Mouse (Mus musculus) midbrain, embryonic 16.5 days (tissue): ENCODE results near the gene Ddrgk1. TPM values are rescaled to one million over a fixed set of nuclear protein-coding genes. Genes with fewer than 3 reads are reported as not detected.

Experiments used
- ATAC-seq: fragments of 200-750 bp; cut with Nextera tagmentation; 2 replicates; pipeline ENCODE4 v1.8.0; 2017; ENCODE audit warnings: moderate TSS enrichment
- H3K27ac ChIP-seq: fragments of 300-500 bp; sonication (generic); 2 replicates; pipeline ENCODE4 v1.5.1; 2014; ENCODE audit warnings: mild to moderate bottlenecking, low read length, mixed read lengths
- H3K27me3 ChIP-seq: fragments of 300-500 bp; sonication (generic); 2 replicates; pipeline ENCODE4 v1.6.1; 2014; ENCODE audit warnings: low read depth, low read length, mixed read lengths; ENCODE audit not compliant: control insufficient read depth, insufficient read depth
- H3K36me3 ChIP-seq: fragments of 300-500 bp; sonication (generic); 2 replicates; pipeline ENCODE4 v1.6.1; 2014; ENCODE audit warnings: mild to moderate bottlenecking, low read length, moderate library complexity, mixed read lengths; ENCODE audit not compliant: control insufficient read depth, insufficient read depth
- H3K4me1 ChIP-seq: fragments of 300-500 bp; sonication (generic); 2 replicates; pipeline ENCODE4 v1.6.1; 2014; ENCODE audit warnings: mild to moderate bottlenecking, low read length, mixed read lengths; ENCODE audit not compliant: control insufficient read depth, insufficient read depth
- H3K4me2 ChIP-seq: fragments of 300-500 bp; sonication (generic); 2 replicates; pipeline ENCODE4 v1.6.1; 2014; ENCODE audit warnings: mild to moderate bottlenecking, low read length, mixed read lengths
- H3K4me3 ChIP-seq: fragments of 300-500 bp; sonication (generic); 2 replicates; pipeline ENCODE4 v1.5.1; 2014; ENCODE audit warnings: low read depth, mild to moderate bottlenecking, low read length, moderate library complexity, mixed read lengths
- H3K9ac ChIP-seq: fragments of 300-500 bp; sonication (generic); 2 replicates; pipeline ENCODE4 v1.6.1; 2014; ENCODE audit warnings: low read depth, low read length, mixed read lengths
- H3K9me3 ChIP-seq: fragments of 300-500 bp; sonication (generic); replicated peaks from 2 replicates; pipeline ENCODE4 v1.6.1; 2014; ENCODE audit warnings: mild to moderate bottlenecking, low read length, mixed read lengths; ENCODE audit not compliant: control insufficient read depth, poor library complexity, severe bottlenecking
- WGBS: fragments of 180-500 bp; shearing (Covaris S2); extraction: QIAGEN DNeasy Blood & Tissue Kit; methylation state at CpG from one replicate; pipeline ENCODE4 v1.1.7; 2014; 5-methylcytosine and 5-hydroxymethylcytosine counted together
- polyA plus RNA-seq: library from polyadenylated mRNA; unstranded; fragments of >200 nt; fragmentation: Nextera tagmentation; extraction: Ambion mirVana; gene quantifications from 2 replicates; pipeline ENCODE4 v1.2.1, GENCODE M21; 2015

The Ddrgk1 gene
- polyA plus RNA-seq, 1 experiment from 2014 or later, result 77.1 TPM

DNA sequence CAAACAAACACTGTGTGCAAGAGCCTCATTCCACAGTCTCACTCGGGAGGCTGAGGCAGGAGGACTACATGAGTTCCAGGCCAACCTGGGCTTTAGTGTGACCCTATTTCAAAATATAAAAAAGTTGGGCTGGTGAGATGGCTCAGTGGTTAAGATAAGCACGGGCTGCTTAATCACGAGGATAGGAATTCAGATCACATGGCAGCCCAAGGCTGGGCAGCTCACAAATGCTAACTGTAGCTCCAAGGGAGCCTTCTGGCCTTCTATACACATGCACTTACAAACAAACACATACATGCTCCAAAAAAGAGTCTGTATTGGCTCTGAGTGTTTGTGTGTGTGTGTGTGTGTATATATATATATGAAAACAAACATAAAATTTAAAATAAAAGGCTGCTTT lies 29.1 kb upstream of the Ddrgk1 start:
- WGBS, result 49% methylated on average over 3 of the region's 3 CpGs
- Histone ChIP-seq H3K4me2 (no peak overlapping the region), H3K27me3 (peaks cover 23% of the 10 kb centered on the region), H3K9me3 (no peaks in the 10 kb centered on the region), H3K27ac (no peak overlapping the region), H3K4me1 (peaks cover 14% of the 10 kb centered on the region), H3K9ac (no peak overlapping the region), H3K36me3 (no peaks in the 10 kb centered on the region), H3K4me3 (no peak overlapping the region)
- no peak for ATAC-seq

DNA sequence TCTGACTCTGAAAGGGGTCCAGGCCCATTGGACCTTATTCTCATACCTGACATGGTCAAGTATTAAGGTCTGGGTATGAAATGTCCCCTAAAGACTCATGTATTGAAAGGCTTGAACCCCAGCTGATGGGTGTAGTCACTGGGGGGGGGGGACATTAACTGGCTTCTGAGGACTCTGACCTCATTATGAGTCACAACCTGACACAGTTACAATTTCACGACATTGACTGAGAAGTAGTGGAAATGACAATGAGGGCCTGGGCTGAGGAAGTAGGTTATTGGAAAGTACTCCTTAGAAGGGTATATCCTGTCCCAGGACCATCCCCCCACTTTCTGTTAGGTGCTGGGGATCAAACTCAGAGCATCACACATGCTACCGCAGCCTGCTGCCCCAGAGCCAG lies 24.6 kb upstream of the Ddrgk1 start:
- 95% methylated on average over 2 of the region's 2 CpGs for WGBS
- Histone ChIP-seq H3K4me2 (no peak overlapping the region), H3K36me3 (0 out of 2 replicates have a peak, but pooled peaks cover 2% of the 10 kb centered on the region), H3K9me3 (no peaks in the 10 kb centered on the region), H3K9ac (no peak overlapping the region), H3K4me3 (no peak overlapping the region), H3K27ac (no peak overlapping the region), H3K27me3 (no peaks in the 10 kb centered on the region), H3K4me1 (no peaks in the 10 kb centered on the region)
- ATAC-seq, result no peak

- Histone ChIP-seq H3K4me2 (no peak overlapping the region), H3K27me3 (no peaks in the 10 kb centered on the region), H3K27ac (no peak overlapping the region), H3K9me3 (no peaks in the 10 kb centered on the region), H3K4me1 (no peaks in the 10 kb centered on the region), H3K9ac (no peak overlapping the region), H3K36me3 (peaks cover 10% of the 10 kb centered on the region; the same call in 1 of the 2 replicates), H3K4me3 (no peak overlapping the region)
- 85% methylated on average over 9 of the region's 9 CpGs for WGBS
- ATAC-seq, result no peak
These were observed 21.0 kb upstream of the Ddrgk1 start for GRCm38 (mm10) chr2:130685426-130685825.

DNA sequence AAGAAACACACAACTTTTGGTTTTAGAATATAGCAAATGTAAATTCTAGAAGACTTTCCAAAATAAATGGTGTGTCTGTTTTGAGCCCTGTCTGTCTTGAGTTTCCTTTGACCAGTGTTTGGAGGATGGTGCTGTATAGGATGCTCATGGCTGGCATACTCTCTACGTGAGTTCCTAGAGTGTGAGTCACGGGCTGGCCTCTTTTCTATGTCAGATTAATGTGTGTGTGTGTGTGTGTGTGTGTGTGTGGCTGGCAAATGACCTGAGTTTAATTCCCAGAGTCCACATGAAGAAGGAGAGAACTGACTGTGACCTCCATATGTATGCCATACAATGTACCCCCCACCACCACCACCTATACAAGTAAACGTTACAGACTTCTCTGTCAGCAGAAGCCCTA lies 17.1 kb upstream of the Ddrgk1 start:
- peaks cover 31% of the 10 kb centered on the region for H3K36me3 ChIP-seq
- 89% methylated on average over 3 of the region's 3 CpGs for WGBS
- no peak overlapping the region for H3K4me3 ChIP-seq
- no peaks in the 10 kb centered on the region for H3K4me1 ChIP-seq
- no peaks in the 10 kb centered on the region for H3K27me3 ChIP-seq
- H3K9ac ChIP-seq, result no peak overlapping the region
- no peak overlapping the region for H3K4me2 ChIP-seq
- H3K27ac ChIP-seq, result no peak overlapping the region
- no peaks in the 10 kb centered on the region for H3K9me3 ChIP-seq
- no peak for ATAC-seq

GRCm38 (mm10) chr2:130679899-130680298 lies 15.4 kb upstream of the Ddrgk1 start:
- no peaks in the 10 kb centered on the region for H3K9me3 ChIP-seq
- no peak overlapping the region for H3K9ac ChIP-seq
- no peaks in the 10 kb centered on the region for H3K4me1 ChIP-seq
- H3K36me3 ChIP-seq, result peaks cover 47% of the 10 kb centered on the region
- H3K4me3 ChIP-seq, result no peak overlapping the region
- H3K4me2 ChIP-seq, result no peak overlapping the region
- WGBS, result 87% methylated on average over 6 of the region's 6 CpGs
- no peak overlapping the region for H3K27ac ChIP-seq
- no peaks in the 10 kb centered on the region for H3K27me3 ChIP-seq
- ATAC-seq, result no peak

- Histone ChIP-seq H3K27me3 (no peaks in the 10 kb centered on the region), H3K4me3 (no peak overlapping the region), H3K4me1 (no peaks in the 10 kb centered on the region), H3K9ac (no peak overlapping the region), H3K4me2 (no peak overlapping the region), H3K9me3 (no peaks in the 10 kb centered on the region), H3K27ac (no peak overlapping the region), H3K36me3 (peaks cover 50% of the 10 kb centered on the region)
- WGBS, result 98% methylated on average over 12 of the region's 12 CpGs
- no peak for ATAC-seq
These were observed 14.7 kb upstream of the Ddrgk1 start for GRCm38 (mm10) chr2:130679154-130679553.

- Histone ChIP-seq H3K27me3 (no peaks in the 10 kb centered on the region), H3K36me3 (peaks cover 57% of the 10 kb centered on the region), H3K4me2 (no peak overlapping the region), H3K4me3 (no peak overlapping the region), H3K9ac (no peak overlapping the region), H3K4me1 (no peaks in the 10 kb centered on the region), H3K9me3 (no peaks in the 10 kb centered on the region), H3K27ac (no peak overlapping the region)
- ATAC-seq, result no peak
- WGBS, result 90% methylated on average over 10 of the region's 10 CpGs
These were observed 12.8 kb upstream of the Ddrgk1 start for GRCm38 (mm10) chr2:130677211-130677610.

DNA sequence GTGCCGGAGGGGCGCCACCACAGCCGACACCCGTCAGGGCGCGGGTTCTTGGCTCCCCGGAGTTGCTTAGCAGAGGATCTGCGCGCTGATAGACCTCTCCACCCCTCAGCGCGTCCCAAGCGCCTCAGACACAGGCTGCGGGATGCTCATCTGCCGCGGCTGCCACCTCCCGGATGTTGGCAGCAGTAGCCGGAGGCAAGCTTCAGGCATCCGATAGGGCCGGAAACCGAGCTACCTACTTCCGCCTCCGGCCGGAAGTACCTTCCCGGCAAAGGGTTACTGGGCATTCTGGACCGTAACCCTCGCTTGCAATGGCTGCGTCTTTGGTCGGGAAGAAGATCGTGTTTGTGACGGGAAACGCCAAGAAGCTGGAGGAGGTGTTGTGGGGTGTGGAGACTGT lies 3.1 kb upstream of the Ddrgk1 start, which contains the start of gene Itpa:
Gene Itpa, plus strand, starts transcription at position 52 of the 400 bp plus-strand sequence.
- ATAC-seq, result peak; percentile 68
- Histone ChIP-seq H3K27me3 (no peaks in the 10 kb centered on the region), H3K9me3 (no peaks in the 10 kb centered on the region), H3K9ac (peak within 1 kb of the TSS; percentile 80), H3K4me1 (peaks cover 20% of the 10 kb centered on the region), H3K4me3 (peak within 1 kb of the TSS; percentile 72), H3K27ac (peak within 1 kb of the TSS; percentile 86), H3K4me2 (peak within 1 kb of the TSS; percentile 95), H3K36me3 (peaks cover 7% of the 10 kb centered on the region; the same call in 1 of the 2 replicates)
- under 1% methylated on average over 31 of the region's 31 CpGs for WGBS

DNA sequence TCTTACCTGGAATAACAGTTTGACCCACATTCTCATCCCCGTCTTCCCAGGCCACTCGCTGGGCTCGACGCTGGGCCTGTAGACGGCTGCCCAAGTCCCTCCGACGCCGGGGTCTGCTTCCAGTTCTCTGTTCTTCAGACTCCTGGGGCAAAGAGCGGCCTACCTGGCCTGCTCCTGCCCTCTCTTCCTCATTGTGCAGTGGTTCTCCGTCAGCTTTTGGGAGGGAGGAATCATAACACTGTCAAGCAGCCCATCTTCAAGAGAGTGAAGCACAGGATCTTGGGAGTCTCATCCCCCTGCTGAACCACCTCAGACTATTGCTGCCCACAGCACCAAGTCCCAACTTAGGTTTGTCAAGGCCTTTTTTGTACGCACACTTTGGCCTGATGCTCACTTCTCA lies 1.1 kb downstream of the Ddrgk1 start:
- H3K27ac ChIP-seq, result peak overlapping the region; percentile 98
- H3K4me1 ChIP-seq, result peaks cover 25% of the 10 kb centered on the region
- no peak for ATAC-seq
- H3K4me3 ChIP-seq, result 0 out of 2 replicates have a peak overlapping the region, but pooled peaks have one; percentile 58
- H3K9ac ChIP-seq, result peak overlapping the region; percentile 88
- H3K4me2 ChIP-seq, result peak overlapping the region; percentile 79
- 88% methylated on average over 11 of the region's 11 CpGs for WGBS
- no peaks in the 10 kb centered on the region for H3K9me3 ChIP-seq
- H3K36me3 ChIP-seq, result peaks cover 4% of the 10 kb centered on the region; the same call in 1 of the 2 replicates
- H3K27me3 ChIP-seq, result no peaks in the 10 kb centered on the region
